Mouse (Mus musculus): ENCODE measurements around the gene Exo1. TPM values are rescaled to one million over a fixed set of nuclear protein-coding genes. Genes with fewer than 3 reads are reported as not detected.

Exo1 gene
- polyA plus RNA-seq, 1 experiment from 2014 or later = 17.1 TPM

- WGBS = 10% methylated on average over 11 of the region's 11 CpGs
Measured at GRCm38 (mm10) chr1:175936282-175936737, 55.9 kb downstream of the Exo1 start.

GRCm38 (mm10) chr1:175938731-175939130, 58.4 kb downstream of the Exo1 start:
- no peak for DNase-seq
- WGBS = 85% methylated on average over 3 of the region's 3 CpGs
- ATAC-seq (ENCODE audit: low FRiP score, low TSS enrichment) = no peak
- H3K4me2 ChIP-seq (ENCODE audit: low read length) = no peak overlapping the region
- no peaks in the 10 kb centered on the region for H3K4me1 ChIP-seq (ENCODE audit: control insufficient read depth, insufficient read depth, low read length)
- H3K36me3 ChIP-seq (ENCODE audit: control insufficient read depth, insufficient read depth, low read length) = no peaks in the 10 kb centered on the region
- H3K27me3 ChIP-seq (ENCODE audit: control insufficient read depth, insufficient read depth, low read length) = no peaks in the 10 kb centered on the region
- no peak overlapping the region for H3K9ac ChIP-seq (replicated peaks; ENCODE audit: low read length)
- no peak overlapping the region for H3K27ac ChIP-seq (replicated peaks; ENCODE audit: low read depth, low read length)
- H3K4me3 ChIP-seq (replicated peaks; ENCODE audit: low read depth, low read length) = no peak overlapping the region
- no peaks in the 10 kb centered on the region for H3K9me3 ChIP-seq (ENCODE audit: control insufficient read depth, low read length)

More at GRCm38 (mm10) chr1:175936282-175936737, 55.9 kb downstream of the Exo1 start:
- Histone ChIP-seq H3K9me3 (ENCODE audit: control insufficient read depth, low read length) (no peaks in the 10 kb centered on the region), H3K36me3 (ENCODE audit: control insufficient read depth, insufficient read depth, low read length) (no peaks in the 10 kb centered on the region), H3K9ac (replicated peaks; ENCODE audit: low read length) (peak overlapping the region; percentile 27; the same call in 1 of the 2 replicates), H3K4me2 (ENCODE audit: low read length) (peak overlapping the region; percentile 46), H3K27ac (replicated peaks; ENCODE audit: low read depth, low read length) (no peak overlapping the region), H3K27me3 (ENCODE audit: control insufficient read depth, insufficient read depth, low read length) (no peaks in the 10 kb centered on the region), H3K4me1 (ENCODE audit: control insufficient read depth, insufficient read depth, low read length) (no peaks in the 10 kb centered on the region), H3K4me3 (replicated peaks; ENCODE audit: low read depth, low read length) (0 out of 2 replicates have a peak overlapping the region, but pooled peaks have one; percentile 17)
- DNase-seq (peak; percentile 96), ATAC-seq (ENCODE audit: low FRiP score, low TSS enrichment) (peak; percentile 78)

- Histone ChIP-seq H3K36me3 (ENCODE audit: control insufficient read depth, insufficient read depth, low read length) (no peaks in the 10 kb centered on the region), H3K9me3 (ENCODE audit: control insufficient read depth, low read length) (no peaks in the 10 kb centered on the region), H3K9ac (replicated peaks; ENCODE audit: low read length) (no peak overlapping the region), H3K4me1 (ENCODE audit: control insufficient read depth, insufficient read depth, low read length) (no peaks in the 10 kb centered on the region), H3K4me3 (replicated peaks; ENCODE audit: low read depth, low read length) (no peak overlapping the region), H3K4me2 (ENCODE audit: low read length) (no peak overlapping the region), H3K27me3 (ENCODE audit: control insufficient read depth, insufficient read depth, low read length) (no peaks in the 10 kb centered on the region), H3K27ac (replicated peaks; ENCODE audit: low read depth, low read length) (no peak overlapping the region)
- ATAC-seq (ENCODE audit: low FRiP score, low TSS enrichment) (no peak), DNase-seq (no peak)
- WGBS = 92% methylated on average over 7 of the region's 7 CpGs
Measured at GRCm38 (mm10) chr1:175943168-175943567, 62.8 kb downstream of the Exo1 start.

- Histone ChIP-seq H3K9me3 (ENCODE audit: control insufficient read depth, low read length) (no peaks in the 10 kb centered on the region), H3K27ac (replicated peaks; ENCODE audit: low read depth, low read length) (no peak overlapping the region), H3K4me2 (ENCODE audit: low read length) (no peak overlapping the region), H3K9ac (replicated peaks; ENCODE audit: low read length) (no peak overlapping the region), H3K36me3 (ENCODE audit: control insufficient read depth, insufficient read depth, low read length) (no peaks in the 10 kb centered on the region), H3K4me1 (ENCODE audit: control insufficient read depth, insufficient read depth, low read length) (no peaks in the 10 kb centered on the region), H3K27me3 (ENCODE audit: control insufficient read depth, insufficient read depth, low read length) (no peaks in the 10 kb centered on the region), H3K4me3 (replicated peaks; ENCODE audit: low read depth, low read length) (no peak overlapping the region)
- DNase-seq (no peak), ATAC-seq (ENCODE audit: low FRiP score, low TSS enrichment) (no peak)
- WGBS = 81% methylated on average over 4 of the region's 4 CpGs
Measured at GRCm38 (mm10) chr1:175946718-175947315, 66.4 kb downstream of the Exo1 start.

- H3K4me2 ChIP-seq (ENCODE audit: low read length) = no peak overlapping the region
- no peaks in the 10 kb centered on the region for H3K4me1 ChIP-seq (ENCODE audit: control insufficient read depth, insufficient read depth, low read length)
- no peak for DNase-seq
- no peaks in the 10 kb centered on the region for H3K36me3 ChIP-seq (ENCODE audit: control insufficient read depth, insufficient read depth, low read length)
- H3K27me3 ChIP-seq (ENCODE audit: control insufficient read depth, insufficient read depth, low read length) = no peaks in the 10 kb centered on the region
- H3K9me3 ChIP-seq (ENCODE audit: control insufficient read depth, low read length) = no peaks in the 10 kb centered on the region
- no peak for ATAC-seq (ENCODE audit: low FRiP score, low TSS enrichment)
- 81% methylated on average over 3 of the region's 3 CpGs for WGBS
- H3K27ac ChIP-seq (replicated peaks; ENCODE audit: low read depth, low read length) = no peak overlapping the region
- H3K9ac ChIP-seq (replicated peaks; ENCODE audit: low read length) = no peak overlapping the region
- H3K4me3 ChIP-seq (replicated peaks; ENCODE audit: low read depth, low read length) = no peak overlapping the region
Measured at GRCm38 (mm10) chr1:175950421-175950820, 70.0 kb downstream of the Exo1 start.

- no peak for ATAC-seq (ENCODE audit: low FRiP score, low TSS enrichment)
- 87% methylated on average over 2 of the region's 2 CpGs for WGBS
Measured at GRCm38 (mm10) chr1:175950851-175951250, 70.5 kb downstream of the Exo1 start.

GRCm38 (mm10) chr1:175961786-175962185, 81.4 kb downstream of the Exo1 start:
- H3K4me3 ChIP-seq (replicated peaks; ENCODE audit: low read depth, low read length) = no peak overlapping the region
- no peaks in the 10 kb centered on the region for H3K9me3 ChIP-seq (ENCODE audit: control insufficient read depth, low read length)
- WGBS = 93% methylated on average over 2 of the region's 2 CpGs
- DNase-seq (no peak), ATAC-seq (ENCODE audit: low FRiP score, low TSS enrichment) (no peak)
- H3K9ac ChIP-seq (replicated peaks; ENCODE audit: low read length) = no peak overlapping the region
- no peaks in the 10 kb centered on the region for H3K36me3 ChIP-seq (ENCODE audit: control insufficient read depth, insufficient read depth, low read length)
- H3K27me3 ChIP-seq (ENCODE audit: control insufficient read depth, insufficient read depth, low read length) = no peaks in the 10 kb centered on the region
- no peaks in the 10 kb centered on the region for H3K4me1 ChIP-seq (ENCODE audit: control insufficient read depth, insufficient read depth, low read length)
- H3K4me2 ChIP-seq (ENCODE audit: low read length) = no peak overlapping the region
- H3K27ac ChIP-seq (replicated peaks; ENCODE audit: low read depth, low read length) = no peak overlapping the region

More at GRCm38 (mm10) chr1:175950851-175951250, 70.5 kb downstream of the Exo1 start:
- DNase-seq = no peak
- Histone ChIP-seq H3K4me1 (ENCODE audit: control insufficient read depth, insufficient read depth, low read length) (no peaks in the 10 kb centered on the region), H3K36me3 (ENCODE audit: control insufficient read depth, insufficient read depth, low read length) (no peaks in the 10 kb centered on the region), H3K27me3 (ENCODE audit: control insufficient read depth, insufficient read depth, low read length) (no peaks in the 10 kb centered on the region), H3K9me3 (ENCODE audit: control insufficient read depth, low read length) (no peaks in the 10 kb centered on the region), H3K4me2 (ENCODE audit: low read length) (no peak overlapping the region), H3K27ac (replicated peaks; ENCODE audit: low read depth, low read length) (no peak overlapping the region), H3K9ac (replicated peaks; ENCODE audit: low read length) (no peak overlapping the region), H3K4me3 (replicated peaks; ENCODE audit: low read depth, low read length) (no peak overlapping the region)

Other genes starting within 250 kb of the Exo1 start
- gene Opn3, start 187.8 kb upstream of the Exo1 start, polyA plus RNA-seq (2014; fragmentation: Nextera tagmentation; extraction: Ambion mirVana) = 6.3 and 6.5 TPM in 2 replicates
- gene Chml, start 187.7 kb upstream of the Exo1 start, polyA plus RNA-seq (2014; fragmentation: Nextera tagmentation; extraction: Ambion mirVana) = 5.6 TPM in 2 replicates
- gene Wdr64, start 182.0 kb upstream of the Exo1 start, polyA plus RNA-seq (2014; fragmentation: Nextera tagmentation; extraction: Ambion mirVana) = not detected in 2 replicates
- not detected in 2 replicates for gene Gm38100, start 39.7 kb downstream of the Exo1 start, polyA plus RNA-seq (2014; fragmentation: Nextera tagmentation; extraction: Ambion mirVana)
- 0.59 and 1.0 TPM in 2 replicates for gene Rbm8a2, start 98.5 kb downstream of the Exo1 start, polyA plus RNA-seq (2014; fragmentation: Nextera tagmentation; extraction: Ambion mirVana)